Mouse (Mus musculus) central nervous system, embryonic 18 days (tissue): ENCODE measurements around the gene Ralbp1. TPM values are rescaled to one million over a fixed set of nuclear protein-coding genes. Genes with fewer than 3 reads are reported as not detected.

Experiments
- polyA plus RNA-seq: library from polyadenylated mRNA; depleted of rRNA; stranded (reverse); fragments of >200 nt; gene quantifications from 2 replicates; pipeline ENCODE4 v1.2.3, GENCODE M21; 2012; rRNA removed

The Ralbp1 gene
- 33.3 and 33.6 TPM in 2 replicates for polyA plus RNA-seq

DNA sequence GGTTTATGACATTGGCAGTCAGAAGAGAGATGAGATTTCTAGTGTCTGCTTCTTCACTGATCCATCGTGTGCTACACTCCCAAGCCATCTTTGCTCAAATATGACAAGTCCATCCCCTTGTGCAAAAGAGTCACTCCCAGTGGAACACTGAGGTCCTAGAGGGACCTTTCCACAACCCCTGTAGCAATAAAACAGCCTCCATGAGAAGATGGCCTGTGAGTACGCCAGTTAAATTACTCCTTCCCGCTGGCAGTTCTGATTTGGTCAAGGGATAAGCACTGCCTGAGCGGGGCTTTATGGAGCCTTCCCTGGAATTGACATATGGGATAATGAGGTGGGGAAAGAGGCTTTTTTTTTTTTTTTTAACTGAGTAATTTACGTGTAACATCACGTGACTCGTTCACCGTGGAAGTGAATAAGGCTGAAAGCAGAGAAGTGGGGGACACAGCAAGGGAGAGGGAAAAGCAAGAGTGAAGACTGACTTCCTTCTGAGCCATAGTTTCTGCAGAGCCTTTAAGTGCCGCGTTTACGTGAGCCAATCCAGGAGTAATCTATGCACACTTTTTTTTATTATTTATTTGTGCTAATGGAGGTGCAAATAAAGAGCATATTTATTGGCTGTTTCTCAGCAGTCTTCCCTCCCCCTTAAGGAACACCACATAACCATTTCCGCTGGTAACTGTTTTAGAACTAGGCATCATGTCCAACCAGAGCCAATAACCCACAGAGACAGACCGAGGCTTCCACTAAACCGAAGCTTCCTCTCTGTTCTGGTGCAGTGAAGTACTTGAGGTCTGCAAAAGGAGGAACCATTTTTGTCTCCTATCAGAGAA, at the start of gene Ralbp1:
Ralbp1 (minus strand) TSS at position 102 of the 833 bp plus-strand sequence.

Other genes starting within 250 kb of the Ralbp1 start
- 0.05 and 0.10 TPM in 2 replicates for gene Txndc2, start 243.6 kb downstream of the Ralbp1 start, polyA plus RNA-seq
- gene Rab31, start 113.0 kb downstream of the Ralbp1 start, polyA plus RNA-seq, result 54.0 and 57.8 TPM in 2 replicates
- gene Ppp4r1, start 103.2 kb downstream of the Ralbp1 start, polyA plus RNA-seq, result 75.5 and 83.3 TPM in 2 replicates
- 36.9 and 38.0 TPM in 2 replicates for gene Twsg1, start 65.4 kb upstream of the Ralbp1 start, polyA plus RNA-seq
- 24.7 and 27.7 TPM in 2 replicates for gene Ankrd12, start 191.3 kb upstream of the Ralbp1 start, polyA plus RNA-seq
- 153 and 168 TPM in 2 replicates for gene Ndufv2, start 215.8 kb upstream of the Ralbp1 start, polyA plus RNA-seq
- gene Washc1, start 225.7 kb upstream of the Ralbp1 start, polyA plus RNA-seq, result 54.3 and 55.8 TPM in 2 replicates
- gene Ddx11, start 237.7 kb upstream of the Ralbp1 start, polyA plus RNA-seq, result 6.4 and 7.9 TPM in 2 replicates